Mouse (Mus musculus) spleen, adult 10 weeks (tissue): ENCODE results near the gene Irs4. TPM values are rescaled to one million over a fixed set of nuclear protein-coding genes. Genes with fewer than 3 reads are reported as not detected.

Experiments
- polyA plus RNA-seq: library from polyadenylated mRNA; stranded (reverse); fragments of 350-450 nt; fragmentation: Illumina TruSeq; extraction: RNeasy Lipid Tissue Mini Kit (QIAGEN cat#74804); gene quantifications from one replicate; pipeline ENCODE4 v1.2.3, GENCODE M21; 2015; ENCODE audit warnings: low replicate concordance; ENCODE audit not compliant: insufficient read depth

Gene Irs4
- polyA plus RNA-seq, result not detected

GRCm38 (mm10) chrX:141724937-141725918, at the start of gene Irs4:
Irs4 (minus strand) TSS chrX:141725263.

Other genes with a start within 250 kb of the Irs4 start
- gene Col4a5, start 249.9 kb downstream of the Irs4 start, polyA plus RNA-seq, result 2.1 TPM
- not detected for gene Gm15294, start 150.0 kb upstream of the Irs4 start, polyA plus RNA-seq